Mouse (Mus musculus) left cerebral cortex, postnatal 36 days (tissue): Measurements from ENCODE around the gene Sbsn. TPM values are rescaled to one million over a fixed set of nuclear protein-coding genes. Genes with fewer than 3 reads are reported as not detected.

Experiments used
- DNase-seq, 2 experiments: peaks; one replicate each; pipeline ENCODE4 v3.0.0; 2021 to 2022; ENCODE audit warnings: low spot score in 2 of 2, mixed read lengths in 1 of 2
- intact Hi-C: fragments of 180-260 bp; cut with DNase I; formaldehyde crosslinking; loops from one replicate; pipeline ENCODE4 v1.15.1; 2025
- total RNA-seq, 2 experiments: library from RNA; stranded (reverse); gene quantifications; 2 replicates each; pipeline ENCODE4 v1.2.3; 2021

Sbsn gene
- total RNA-seq, 2 experiments from 2014 or later, result 5.5 to 7.9 TPM

DNA sequence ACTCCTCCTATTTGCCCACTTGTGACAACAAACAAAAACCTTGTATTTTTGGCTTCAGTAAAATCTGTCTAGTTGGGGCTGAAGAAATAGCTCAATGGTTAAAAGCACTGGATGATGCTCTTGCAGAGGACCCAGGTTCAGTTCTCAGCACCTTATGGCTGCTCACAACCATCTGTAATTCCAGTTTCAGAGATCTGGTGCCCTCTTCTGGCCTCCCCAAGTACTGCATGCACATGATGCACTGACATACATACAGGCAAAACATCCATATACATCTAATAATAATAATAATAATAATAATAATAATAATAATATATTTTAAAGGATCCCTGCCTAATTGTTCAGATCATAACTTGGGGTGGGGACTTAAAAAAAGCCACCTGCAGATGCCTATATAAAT is 49.4 kb downstream of the Sbsn start:
- intact Hi-C loops, result no loop called here
- no peak for DNase-seq

- no peak for DNase-seq
- intact Hi-C loops, result no loop called here
Measured at GRCm38 (mm10) chr7:30803256-30803655, 52.0 kb downstream of the Sbsn start.

- intact Hi-C loops, result no loop called here
Measured at GRCm38 (mm10) chr7:30804026-30804715, 52.9 kb downstream of the Sbsn start.

More at GRCm38 (mm10) chr7:30804026-30804715, 52.9 kb downstream of the Sbsn start:
- DNase-seq, result no peak

Other genes starting within 250 kb of the Sbsn start
- 100 to 1,000 TPM; 156 to 209 TPM for gene Arhgap33, start 216.4 kb upstream of the Sbsn start, total RNA-seq
- 1 to 10 TPM; 4.2 to 5.1 TPM for gene Hspb6, start 199.3 kb upstream of the Sbsn start, total RNA-seq
- gene Proser3, start 199.2 kb upstream of the Sbsn start, total RNA-seq, result 1 to 10 TPM; 2.8 to 4.5 TPM
- gene Lin37, start 191.6 kb upstream of the Sbsn start, total RNA-seq, result 10 to 100 TPM; 35.9 to 45.5 TPM
- 10 to 100 TPM; 68.0 to 71.4 TPM for gene U2af1l4, start 188.2 kb upstream of the Sbsn start, total RNA-seq
- 1 to 10 TPM; 3.6 to 9.3 TPM for gene Gm49396, start 188.1 kb upstream of the Sbsn start, total RNA-seq
- gene Psenen, start 187.8 kb upstream of the Sbsn start, total RNA-seq, result 10 to 100 TPM; 79.8 to 85.1 TPM
- gene Igflr1, start 186.0 kb upstream of the Sbsn start, total RNA-seq, result 1 to 10 TPM; 1.8 to 4.5 TPM
- gene Kmt2b, start 162.7 kb upstream of the Sbsn start, total RNA-seq, result 10 to 100 TPM; 41.3 to 62.2 TPM
- not detected for gene Zbtb32, start 152.6 kb upstream of the Sbsn start, total RNA-seq
- gene Upk1a, start 138.6 kb upstream of the Sbsn start, total RNA-seq, result under 1 TPM in 1 of 2 experiments, not detected in 1; 0.36 TPM
- gene Cox6b1, start 125.3 kb upstream of the Sbsn start, total RNA-seq, result 100 to 1,000 TPM; 561 to 663 TPM
- gene Etv2, start 115.6 kb upstream of the Sbsn start, total RNA-seq, result not detected
- 10 to 100 TPM; 67.4 to 74.4 TPM for gene Rbm42, start 101.2 kb upstream of the Sbsn start, total RNA-seq
- gene Haus5, start 86.5 kb upstream of the Sbsn start, total RNA-seq, result 1 to 10 TPM; 4.0 to 5.7 TPM
- not detected for gene Pmis2, start 79.9 kb upstream of the Sbsn start, total RNA-seq
- not detected for gene 2200002J24Rik, start 52.5 kb upstream of the Sbsn start, total RNA-seq
- gene Atp4a, start 39.3 kb upstream of the Sbsn start, total RNA-seq, result under 1 TPM; 0.23 to 0.47 TPM
- 100 to 1,000 TPM; 114 to 115 TPM for gene Tmem147, start 21.9 kb upstream of the Sbsn start, total RNA-seq
- gene Gapdhs, start 7.8 kb upstream of the Sbsn start, total RNA-seq, result under 1 TPM in 1 of 2 experiments, not detected in 1; 0.35 TPM
- 1 to 10 TPM; 2.6 to 3.6 TPM for gene Dmkn, start 12.3 kb downstream of the Sbsn start, total RNA-seq
- gene Krtdap, start 36.4 kb downstream of the Sbsn start, total RNA-seq, result not detected
- not detected for gene Ffar2, start 72.3 kb downstream of the Sbsn start, total RNA-seq
- not detected for gene Ffar3, start 104.7 kb downstream of the Sbsn start, total RNA-seq
- gene Ffar1, start 110.1 kb downstream of the Sbsn start, total RNA-seq, result not detected
- gene Cd22, start 128.9 kb downstream of the Sbsn start, total RNA-seq, result not detected
- 100 to 1,000 TPM; 137 to 247 TPM for gene Mag, start 163.4 kb downstream of the Sbsn start, total RNA-seq
- gene Hamp2, start 173.2 kb downstream of the Sbsn start, total RNA-seq, result not detected
- gene Hamp, start 192.6 kb downstream of the Sbsn start, total RNA-seq, result not detected
- 100 to 1,000 TPM; 135 to 147 TPM for gene Usf2, start 205.3 kb downstream of the Sbsn start, total RNA-seq
- 1 to 10 TPM; 7.0 to 9.8 TPM for gene Lsr, start 222.0 kb downstream of the Sbsn start, total RNA-seq
- gene Fam187b, start 222.3 kb downstream of the Sbsn start, total RNA-seq, result not detected